Mouse (Mus musculus): ENCODE measurements around the gene Grm7.

Gene Grm7

GRCm38 (mm10) chr6:110982013-110982412 is 336.6 kb downstream of the Grm7 start:
- DNase-seq: peak; percentile 12

GRCm38 (mm10) chr6:111039099-111039498 is 393.7 kb downstream of the Grm7 start:
- DNase-seq: no peak

- DNase-seq: no peak
Observed at GRCm38 (mm10) chr6:111045896-111046295, 400.5 kb downstream of the Grm7 start.

- DNase-seq: no peak
Observed at GRCm38 (mm10) chr6:111049247-111049646, 403.9 kb downstream of the Grm7 start.

DNA sequence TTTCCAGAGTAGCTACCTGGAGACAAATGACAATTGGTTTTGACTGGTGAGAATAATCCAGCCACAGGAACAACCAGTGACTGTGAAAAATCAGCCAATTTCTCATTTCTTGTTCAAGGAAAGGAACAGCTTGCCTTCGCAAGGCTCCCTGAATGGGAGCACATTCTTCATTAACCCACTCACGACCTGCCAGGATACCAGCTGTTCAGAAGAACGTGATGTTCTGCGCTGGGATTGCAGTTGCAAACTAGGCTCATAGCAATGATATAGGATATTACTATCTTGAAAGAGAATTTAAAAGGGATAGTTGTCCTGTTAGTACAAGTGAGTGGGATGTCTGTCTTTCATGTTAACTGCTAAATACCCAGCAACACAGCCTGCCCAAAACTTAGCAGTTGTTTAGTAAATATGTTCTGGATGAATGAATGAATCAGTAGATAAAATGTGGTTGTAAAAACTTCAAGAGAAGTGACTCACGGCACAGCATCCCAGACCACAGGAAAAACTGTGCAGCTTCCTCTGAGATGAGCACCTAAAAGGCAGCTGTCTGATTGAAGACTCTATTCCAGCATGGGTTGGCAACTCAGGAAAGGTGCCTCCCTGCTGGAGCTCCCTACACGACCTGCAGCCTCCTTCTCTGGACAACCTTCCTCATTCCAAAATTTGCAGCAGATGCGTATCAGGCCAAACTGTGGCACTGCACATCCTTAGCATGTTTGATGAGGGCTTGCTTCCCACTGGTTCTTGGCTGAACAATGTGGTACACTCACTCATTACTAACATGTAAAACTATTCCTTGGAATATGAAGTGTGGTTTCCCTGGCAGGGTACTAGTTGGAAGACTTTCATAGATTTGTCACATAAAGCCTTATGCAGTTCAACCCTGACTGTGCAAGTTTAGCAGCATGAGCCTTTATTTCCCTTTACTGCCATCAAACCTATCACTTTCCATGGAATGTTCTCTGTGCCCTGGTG is 408.9 kb downstream of the Grm7 start:
- peak; percentile 71 for DNase-seq

DNA sequence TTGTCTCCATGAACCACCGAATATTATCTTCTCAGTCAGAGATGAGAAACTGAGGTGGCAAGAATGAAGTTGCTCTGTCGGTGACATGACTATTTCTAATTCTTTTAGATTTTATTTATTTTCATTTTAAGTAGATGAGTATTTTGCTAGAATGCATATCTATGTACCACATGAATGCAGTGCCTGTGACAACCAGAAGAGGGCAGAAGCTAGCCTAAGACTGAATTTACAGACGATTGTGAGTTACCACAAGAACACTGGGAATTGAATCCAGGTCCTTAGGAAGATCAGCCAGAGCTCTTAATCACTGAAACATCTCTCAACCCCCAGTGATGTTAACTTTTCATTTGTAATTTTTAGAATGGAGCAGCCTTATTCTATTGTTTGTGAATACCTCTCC is 412.4 kb downstream of the Grm7 start:
- DNase-seq: no peak

DNA sequence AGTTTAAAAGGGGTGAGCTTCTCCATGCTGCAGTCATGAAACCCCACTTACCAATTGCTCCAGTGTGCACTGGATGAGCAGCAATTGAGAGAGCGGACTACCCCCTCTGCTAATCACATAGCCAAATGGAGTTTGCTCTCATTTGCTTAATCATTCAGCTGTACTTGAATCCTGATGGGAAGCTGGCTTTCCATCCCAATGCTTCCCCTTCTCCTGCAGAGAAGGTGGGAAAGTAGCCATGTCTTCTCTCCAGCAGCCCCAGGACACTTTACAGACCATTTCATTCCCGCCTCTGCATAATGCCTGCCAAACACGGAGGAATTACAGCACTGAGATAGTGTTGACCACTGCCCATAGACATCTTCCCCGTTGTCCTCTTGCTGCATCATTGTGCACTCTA is 414.6 kb downstream of the Grm7 start:
- DNase-seq: no peak

- no peak for DNase-seq
Observed at GRCm38 (mm10) chr6:111084569-111084968, 439.2 kb downstream of the Grm7 start.

- DNase-seq: no peak
Observed at GRCm38 (mm10) chr6:111094818-111095217, 449.4 kb downstream of the Grm7 start.

DNA sequence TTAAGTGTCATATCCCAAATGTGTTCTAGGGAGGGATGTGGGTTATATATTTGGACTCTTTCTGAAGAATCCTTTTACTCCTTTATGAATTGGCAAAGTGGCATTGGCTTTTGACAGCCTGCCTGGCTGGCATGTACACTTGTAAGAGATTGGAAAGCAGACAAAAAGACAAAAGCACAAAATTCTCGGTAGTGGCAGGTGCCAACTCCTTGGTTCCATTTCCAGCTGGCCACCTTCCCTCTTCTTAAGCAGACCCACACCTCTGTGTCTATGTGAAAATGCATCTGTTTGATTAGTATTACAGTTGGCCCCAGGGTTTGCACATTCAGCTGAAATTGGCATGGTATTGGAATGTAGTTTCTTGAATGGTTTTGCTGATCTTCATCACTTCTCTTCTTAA is 460.1 kb downstream of the Grm7 start:
- DNase-seq: peak; percentile 10

- no peak for DNase-seq
Observed at GRCm38 (mm10) chr6:111161037-111161436, 515.7 kb downstream of the Grm7 start.

DNA sequence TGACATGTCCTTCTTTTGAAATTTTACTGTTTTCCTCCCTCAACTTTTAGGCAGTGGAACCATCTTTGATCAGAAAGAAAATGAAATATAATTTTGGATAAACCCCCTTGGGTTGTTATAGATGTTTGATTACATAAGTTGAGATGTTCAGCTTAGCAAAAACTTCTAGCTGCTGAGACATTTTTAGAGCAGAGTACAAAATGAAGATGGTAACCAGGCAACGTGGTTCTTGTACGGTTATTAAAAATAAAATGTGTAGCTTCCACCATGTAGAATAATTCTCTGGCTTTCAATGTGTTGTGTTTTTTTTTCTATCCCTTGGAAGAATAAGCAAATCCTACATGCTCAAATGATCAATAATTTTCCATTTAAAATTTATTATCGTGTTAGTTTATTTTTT is 550.0 kb downstream of the Grm7 start:
- DNase-seq: peak; percentile 17

- no peak for DNase-seq
Observed at GRCm38 (mm10) chr6:111221083-111221729, 575.8 kb downstream of the Grm7 start.

DNA sequence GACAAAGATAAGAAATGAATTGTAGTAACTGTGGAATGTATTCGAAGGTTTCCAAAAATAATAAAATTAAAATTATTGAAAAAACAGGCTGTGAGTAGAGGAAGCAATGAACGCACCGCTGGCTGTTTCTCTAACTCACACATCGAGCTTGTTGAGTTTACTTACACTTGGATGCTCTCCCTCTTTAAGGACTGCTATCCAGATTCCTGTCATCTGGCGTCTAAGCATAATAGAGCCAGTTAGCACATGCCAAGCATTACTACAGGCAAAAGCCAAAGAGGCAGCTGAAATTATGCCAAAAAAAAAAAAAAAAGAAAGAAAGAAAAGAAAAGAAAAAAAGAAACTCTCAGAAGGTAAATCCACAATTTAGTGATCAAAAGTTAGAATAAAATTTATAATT is 609.8 kb downstream of the Grm7 start:
- no peak for DNase-seq

GRCm38 (mm10) chr6:111256939-111257338 is 611.6 kb downstream of the Grm7 start:
- no peak for DNase-seq

GRCm38 (mm10) chr6:111258256-111258655 is 612.9 kb downstream of the Grm7 start:
- DNase-seq: no peak

GRCm38 (mm10) chr6:111261181-111261580 is 615.8 kb downstream of the Grm7 start:
- no peak for DNase-seq

DNA sequence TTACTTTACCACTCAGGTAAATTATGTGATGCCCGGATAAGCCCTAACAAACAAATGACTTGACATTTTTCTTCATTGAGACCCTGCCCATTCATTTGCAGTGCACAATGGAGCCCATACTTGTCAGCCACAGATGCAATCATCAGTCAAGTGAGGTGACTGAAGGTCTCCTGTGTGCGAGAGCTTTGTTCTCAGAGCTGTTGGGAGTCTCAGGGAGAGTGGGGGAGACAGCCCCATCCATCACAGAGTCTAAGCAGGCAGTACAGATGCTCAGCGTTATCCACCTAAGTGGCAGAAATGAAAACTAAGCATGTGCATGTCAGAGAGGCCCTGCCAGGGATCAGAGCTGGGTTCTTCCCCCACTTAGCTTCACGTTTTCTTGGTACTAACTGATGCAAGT is 631.3 kb downstream of the Grm7 start:
- no peak for DNase-seq

DNA sequence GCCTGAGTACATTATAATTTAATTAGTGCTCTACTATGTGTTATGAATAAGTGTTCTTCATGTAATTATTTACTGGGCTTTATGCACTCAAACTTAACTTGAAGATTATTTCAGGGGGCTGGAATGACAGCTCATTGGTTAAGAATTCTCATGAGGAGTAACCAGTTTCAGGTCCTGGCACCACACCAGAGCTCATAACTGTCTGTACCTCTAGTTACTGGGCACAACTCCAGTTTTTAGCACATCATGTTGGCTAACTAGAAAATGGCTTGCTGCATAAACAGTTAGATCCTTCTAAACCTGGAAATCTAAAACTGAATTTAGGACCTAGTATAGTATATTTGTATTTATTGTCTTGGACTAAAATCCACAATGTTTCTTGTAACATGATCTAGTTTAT is 633.1 kb downstream of the Grm7 start:
- DNase-seq: no peak

DNA sequence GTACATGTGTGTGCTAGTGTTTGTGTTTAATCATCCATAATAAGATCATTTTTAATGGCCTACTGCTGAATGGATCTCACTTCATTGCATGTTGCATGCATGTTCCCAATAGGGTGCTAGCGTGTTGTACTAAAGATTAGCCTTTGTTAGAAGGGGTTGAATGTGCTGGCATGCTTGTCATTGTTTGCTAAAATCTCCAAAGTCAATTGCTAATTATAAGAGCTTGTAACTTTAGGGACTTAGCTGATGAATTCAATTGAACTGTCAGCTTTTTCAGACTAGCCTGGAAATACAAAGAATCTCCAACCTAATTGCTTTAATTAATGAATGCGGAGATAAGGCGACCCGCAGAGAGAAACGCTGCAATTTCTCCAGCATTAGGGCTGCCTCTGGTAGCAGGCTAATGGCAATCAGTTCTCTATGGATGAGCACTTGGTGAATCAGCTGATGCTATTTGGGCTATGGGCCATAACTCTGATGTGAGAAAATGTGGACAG is 648.2 kb downstream of the Grm7 start:
- no peak for DNase-seq

DNA sequence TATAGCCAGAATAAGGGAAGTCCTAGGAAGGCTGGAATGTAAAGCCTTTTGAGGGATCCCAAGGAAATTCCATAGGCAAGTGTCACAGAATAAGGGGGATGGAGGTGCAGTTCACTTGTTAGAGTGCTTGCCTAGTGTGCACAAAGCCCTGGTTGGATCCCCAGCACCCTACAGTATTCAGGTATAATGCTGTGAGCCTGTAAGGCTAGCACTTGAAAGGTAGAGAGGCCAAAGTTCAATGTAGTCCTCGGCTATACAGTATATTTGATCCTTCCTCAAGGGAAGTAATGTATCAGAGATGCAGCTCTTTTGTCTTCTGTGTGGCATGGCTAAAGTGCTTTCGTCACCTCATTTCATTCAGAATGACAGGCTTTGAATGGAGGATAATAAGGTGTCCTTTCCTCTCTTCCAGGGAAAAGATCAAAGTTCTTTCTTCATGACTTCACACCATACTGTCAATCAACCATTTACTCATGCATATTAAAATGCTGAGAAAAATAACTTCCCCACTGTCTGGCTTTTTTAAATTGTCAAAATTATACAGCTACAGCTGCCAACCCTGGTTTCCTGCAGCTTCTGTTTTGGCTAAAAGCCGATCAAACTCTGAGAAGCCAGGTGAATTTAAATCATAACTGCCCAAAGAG is 658.7 kb downstream of the Grm7 start:
- DNase-seq: no peak

GRCm38 (mm10) chr6:111361681-111362080 is 716.3 kb downstream of the Grm7 start:
- DNase-seq: no peak

DNA sequence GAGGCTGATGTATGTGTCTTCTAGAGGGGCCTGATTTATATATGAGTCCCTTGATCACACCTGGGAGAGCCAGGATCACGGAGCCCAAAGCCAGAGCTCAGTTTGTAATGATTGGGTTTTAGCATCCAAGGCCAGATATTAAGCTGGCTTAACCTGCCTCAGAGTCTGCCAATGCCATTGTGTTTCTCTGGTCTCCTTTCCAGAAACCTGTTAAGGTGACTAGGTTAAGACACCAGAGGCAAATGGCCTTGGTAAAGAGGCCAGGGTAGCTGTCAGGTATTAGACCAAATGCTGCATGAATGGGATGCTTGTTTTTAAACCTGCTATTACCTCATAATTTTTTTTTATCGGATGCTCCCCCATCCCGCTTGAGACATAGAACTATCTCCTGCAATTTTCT is 722.7 kb downstream of the Grm7 start:
- DNase-seq: no peak

DNA sequence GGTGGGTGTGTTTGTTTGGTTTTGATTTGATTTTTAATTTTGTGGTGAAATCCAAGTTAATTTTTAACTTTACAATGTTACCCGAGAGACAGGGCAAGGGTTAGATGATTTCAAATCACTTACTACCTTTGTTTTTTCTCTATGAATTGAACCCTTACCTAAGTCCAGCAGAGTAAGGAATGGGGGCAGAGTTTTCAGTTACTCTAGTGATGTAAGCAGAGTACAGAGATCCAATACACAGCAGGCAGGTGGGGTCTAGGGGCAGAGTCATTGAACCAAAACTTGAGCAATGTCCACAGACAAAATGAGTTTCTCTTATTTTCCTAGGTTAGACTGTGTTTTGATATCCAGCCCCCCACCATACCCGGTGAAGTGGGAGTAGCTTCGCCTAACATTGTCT is 723.2 kb downstream of the Grm7 start:
- DNase-seq: no peak
